Mouse (Mus musculus): ENCODE data around the gene Ccdc97. TPM values are rescaled to one million over a fixed set of nuclear protein-coding genes. Genes with fewer than 3 reads are reported as not detected.
A peak's percentile ranks its signal among the peaks of the same experiment; 100 is the strongest.

The Ccdc97 gene
- 10 to 100 TPM; 65.4 to 66.5 TPM for total RNA-seq (2021)
- long read RNA-seq, experiment 1, transcript Ccdc97-201 (5 exons, 3,032 nt): major isoform, 50 of 74 reads
- long read RNA-seq, experiment 1, partial matches to known transcripts: 1 of 74 reads
- long read RNA-seq, experiment 1, other reads (novel, unspliced or antisense): 23 of 74 reads
- long read RNA-seq, experiment 2, transcript Ccdc97-201 (5 exons, 3,032 nt): major isoform, 31 of 45 reads
- long read RNA-seq, experiment 2, partial matches to known transcripts: 6 of 45 reads
- long read RNA-seq, experiment 2, other reads (novel, unspliced or antisense): 8 of 45 reads

DNA sequence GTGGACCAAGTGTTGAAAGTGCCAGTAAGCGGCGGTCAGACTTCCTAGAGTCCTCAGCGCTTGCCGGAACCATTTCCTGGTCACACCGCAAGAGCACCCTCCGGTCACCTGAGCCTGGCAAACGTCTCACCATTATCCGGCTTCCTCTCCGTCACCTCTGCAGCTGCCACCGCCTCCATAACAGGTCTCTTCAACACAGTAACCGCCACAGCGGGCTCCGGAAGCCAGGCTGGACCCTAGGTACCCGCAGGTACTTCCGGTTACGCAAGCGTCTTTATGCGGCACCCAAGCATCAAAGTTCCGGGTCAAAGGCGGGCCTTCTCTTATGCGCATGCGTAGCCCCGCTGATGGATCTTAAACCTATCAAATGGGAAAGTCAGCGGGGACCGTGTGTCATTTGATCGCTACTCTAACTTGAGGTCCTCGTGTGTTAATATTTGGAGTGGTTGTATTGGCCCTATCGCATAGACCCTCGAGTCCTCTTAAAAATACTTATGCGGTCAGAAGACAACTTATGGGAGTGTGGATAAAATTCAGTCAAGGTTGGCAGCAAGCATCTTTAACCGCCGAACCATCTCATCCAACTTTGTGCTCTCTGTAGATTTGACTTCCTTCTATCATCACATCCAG is at the start of gene Ccdc97:
Ccdc97 (minus strand) TSS at position 301 of the 630 bp plus-strand sequence.
- no peak for TF ChIP-seq CTCF (IDR thresholded peaks at IDR 0.05)
- Histone ChIP-seq H3K27ac (peak within 1 kb of the TSS; percentile 93), H3K4me3 (peak within 1 kb of the TSS; percentile 71)
- intact Hi-C loops (cut with DNase I): loop anchor here (1.0 to 5.0 kb wide), 3 partner anchors 32 to 94 kb away; partner anchors contain the start of genes Hnrnpul1 and Tgfb1
- peak; percentile 91 to 93 for DNase-seq (ENCODE audit: extremely low spot score in 1 of 2, low spot score in 2 of 2)

DNA sequence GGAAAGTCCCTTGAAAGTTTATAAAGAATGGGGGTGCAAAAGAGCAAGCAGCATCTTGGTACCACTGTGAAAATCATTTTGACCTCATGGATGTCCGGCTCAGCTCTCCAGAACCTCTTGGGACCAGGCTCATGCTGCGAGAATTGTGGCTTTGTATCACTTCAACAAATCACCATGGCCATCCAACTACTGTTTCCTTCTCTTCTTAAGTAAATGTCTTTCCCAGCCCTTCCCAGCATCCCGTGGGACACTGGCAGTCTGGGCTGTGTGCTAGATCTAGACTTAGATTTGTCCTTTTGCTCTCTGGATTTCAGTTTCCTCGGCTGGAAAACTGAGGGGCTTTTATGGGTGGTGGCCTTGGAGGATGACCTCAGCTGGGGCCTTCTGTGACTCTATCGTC is 49.3 kb upstream of the Ccdc97 start:
- DNase-seq (ENCODE audit: extremely low spot score in 1 of 2, low spot score in 2 of 2): no peak
- TF ChIP-seq CTCF (IDR thresholded peaks at IDR 0.05): no peak
- intact Hi-C loops (cut with DNase I): loop anchor here (10.0 kb wide), 1 partner anchor 1357 kb away; no protein-coding TSS in a partner anchor
- Histone ChIP-seq H3K4me3 (no peak overlapping the region), H3K27ac (no peak overlapping the region)

DNA sequence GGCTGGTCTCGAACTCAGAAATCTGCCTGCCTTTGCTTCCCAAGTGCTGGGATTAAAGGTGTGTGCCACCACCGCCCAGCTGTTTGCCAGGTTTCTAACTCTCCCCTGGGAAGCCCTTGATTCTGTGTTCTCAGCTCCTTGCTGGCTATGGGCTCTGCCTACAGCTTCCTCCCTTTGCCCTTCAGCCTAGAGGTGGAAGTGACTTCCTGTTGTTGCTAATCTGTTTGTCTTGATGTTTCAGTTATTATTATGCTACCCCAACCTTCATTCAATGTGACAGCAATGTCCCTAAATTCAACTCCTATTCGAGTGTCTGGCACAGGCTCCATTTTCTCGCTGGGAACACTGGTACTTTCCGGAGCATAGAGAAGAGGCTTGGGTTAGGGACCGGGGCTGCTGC is 47.2 kb upstream of the Ccdc97 start:
- TF ChIP-seq CTCF (IDR thresholded peaks at IDR 0.05): no peak
- no peak for DNase-seq (ENCODE audit: extremely low spot score in 1 of 2, low spot score in 2 of 2)
- Histone ChIP-seq H3K4me3 (no peak overlapping the region), H3K27ac (no peak overlapping the region)
- intact Hi-C loops (cut with DNase I): loop anchor here (10.0 kb wide), 1 partner anchor 1359 kb away; no protein-coding TSS in a partner anchor

- intact Hi-C loops (cut with DNase I): loop anchor here (10.0 kb wide), 1 partner anchor 1361 kb away; no protein-coding TSS in a partner anchor
- Histone ChIP-seq H3K4me3 (no peak overlapping the region), H3K27ac (no peak overlapping the region)
- DNase-seq (ENCODE audit: extremely low spot score in 1 of 2, low spot score in 2 of 2): no peak
- no peak for TF ChIP-seq CTCF (IDR thresholded peaks at IDR 0.05)
These were observed 45.3 kb upstream of the Ccdc97 start for GRCm38 (mm10) chr7:25764221-25764620.

GRCm38 (mm10) chr7:25763678-25764077 is 44.8 kb upstream of the Ccdc97 start:
- intact Hi-C loops (cut with DNase I): loop anchor here (10.0 kb wide), 1 partner anchor 1361 kb away; no protein-coding TSS in a partner anchor
- Histone ChIP-seq H3K27ac (no peak overlapping the region), H3K4me3 (no peak overlapping the region)
- no peak for DNase-seq (ENCODE audit: extremely low spot score in 1 of 2, low spot score in 2 of 2)
- no peak for TF ChIP-seq CTCF (IDR thresholded peaks at IDR 0.05)

- intact Hi-C loops (cut with DNase I): loop anchor here (10.0 kb wide), 1 partner anchor 1363 kb away; no protein-coding TSS in a partner anchor
These were observed 42.5 kb upstream of the Ccdc97 start for GRCm38 (mm10) chr7:25761354-25761753.

DNA sequence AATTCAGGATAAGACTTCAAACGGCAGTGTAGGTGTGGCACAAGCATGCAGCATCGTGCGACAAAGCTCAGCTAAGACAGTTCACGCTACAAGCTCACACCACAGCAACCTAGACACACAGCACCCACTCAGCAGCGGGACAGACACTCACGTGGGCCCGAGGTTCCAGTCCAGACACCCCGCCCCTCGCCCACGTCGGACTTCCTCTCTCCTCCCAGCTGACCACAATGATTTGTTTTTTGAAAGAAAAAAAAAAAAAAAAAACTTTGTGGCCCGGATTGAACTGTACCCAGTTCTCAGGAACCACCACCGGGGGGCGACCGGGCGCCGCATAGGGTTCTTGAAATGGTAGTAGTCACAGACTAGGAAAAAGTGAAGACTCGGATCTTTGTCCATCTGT is 37.1 kb upstream of the Ccdc97 start:
- peak overlapping the region; percentile 98 for H3K4me3 ChIP-seq
- intact Hi-C loops (cut with DNase I): loop anchor here (1.0 to 10.0 kb wide), 3 partner anchors 49 to 1441 kb away; partner anchors contain the start of gene Zfp94
- H3K27ac ChIP-seq: peak overlapping the region; percentile 94
- TF ChIP-seq CTCF (IDR thresholded peaks at IDR 0.05): peak; percentile 95
- DNase-seq (ENCODE audit: extremely low spot score in 1 of 2, low spot score in 2 of 2): peak; percentile 86 to 88

More at GRCm38 (mm10) chr7:25761354-25761753, 42.5 kb upstream of the Ccdc97 start:
- DNase-seq (ENCODE audit: extremely low spot score in 1 of 2, low spot score in 2 of 2): no peak
- no peak for TF ChIP-seq CTCF (IDR thresholded peaks at IDR 0.05)
- Histone ChIP-seq H3K27ac (no peak overlapping the region), H3K4me3 (no peak overlapping the region)

GRCm38 (mm10) chr7:25755468-25755833 is 36.6 kb upstream of the Ccdc97 start:
- Histone ChIP-seq H3K4me3 (peak overlapping the region; percentile 98), H3K27ac (peak overlapping the region; percentile 94)
- intact Hi-C loops (cut with DNase I): loop anchor here (10.0 kb wide), 1 partner anchor 1441 kb away; the partner anchor contains the start of gene Zfp94
- DNase-seq (ENCODE audit: extremely low spot score in 1 of 2, low spot score in 2 of 2): peak in 1 of 2 experiments; percentile 40
- no peak for TF ChIP-seq CTCF (IDR thresholded peaks at IDR 0.05)

- DNase-seq (ENCODE audit: extremely low spot score in 1 of 2, low spot score in 2 of 2): peak; percentile 99 to 100
- Histone ChIP-seq H3K4me3 (peak within 1 kb of the TSS; percentile 98), H3K27ac (peak within 1 kb of the TSS; percentile 94)
- intact Hi-C loops (cut with DNase I): loop anchor here (5.0 to 10.0 kb wide), 2 partner anchors 38 to 1440 kb away; partner anchors contain the start of genes Ccdc97 and Zfp94
- TF ChIP-seq CTCF (IDR thresholded peaks at IDR 0.05): peak; percentile 27
These were observed 36.0 kb upstream of the Ccdc97 start, which contains the start of gene Hnrnpul1 for GRCm38 (mm10) chr7:25754738-25755467. TSS of gene Hnrnpul1 (minus strand) at chr7:25754757.

GRCm38 (mm10) chr7:25754439-25754737 is 35.5 kb upstream of the Ccdc97 start:
- Histone ChIP-seq H3K4me3 (peak overlapping the region; percentile 98), H3K27ac (peak overlapping the region; percentile 94)
- TF ChIP-seq CTCF (IDR thresholded peaks at IDR 0.05): no peak; the same call in none of the 2 replicates
- intact Hi-C loops (cut with DNase I): loop anchor here (5.0 to 10.0 kb wide), 2 partner anchors 37 to 1440 kb away; partner anchors contain the start of genes Ccdc97 and Zfp94
- DNase-seq (ENCODE audit: extremely low spot score in 1 of 2, low spot score in 2 of 2): no peak
